Mouse (Mus musculus) kidney, embryonic 14.5 days (tissue): ENCODE results near the gene Adora1. TPM values are rescaled to one million over a fixed set of nuclear protein-coding genes. Genes with fewer than 3 reads are reported as not detected.

ENCODE experiments used
- ATAC-seq: fragments of 200-750 bp; cut with Nextera tagmentation; 2 replicates; pipeline ENCODE4 v1.8.0; 2017; ENCODE audit warnings: moderate number of reproducible peaks, mild to moderate bottlenecking, moderate TSS enrichment, moderate library complexity; ENCODE audit not compliant: low FRiP score, low TSS enrichment
- H3K27ac ChIP-seq: fragments of 300-500 bp; sonication (generic); 2 replicates; pipeline ENCODE4 v1.5.1; 2014; ENCODE audit warnings: low read depth, mild to moderate bottlenecking, low read length, moderate library complexity, mixed read lengths
- H3K27me3 ChIP-seq: fragments of 300-500 bp; sonication (generic); 2 replicates; pipeline ENCODE4 v1.6.1; 2014; ENCODE audit warnings: mild to moderate bottlenecking, low read length; ENCODE audit not compliant: control insufficient read depth, insufficient read depth
- H3K36me3 ChIP-seq: fragments of 300-500 bp; sonication (generic); 2 replicates; pipeline ENCODE4 v1.6.1; 2014; ENCODE audit warnings: low read length, mixed read lengths; ENCODE audit not compliant: control insufficient read depth, insufficient read depth
- H3K4me1 ChIP-seq: fragments of 300-500 bp; sonication (generic); 2 replicates; pipeline ENCODE4 v1.6.1; 2014; ENCODE audit warnings: low read length, mixed read lengths; ENCODE audit not compliant: control insufficient read depth, insufficient read depth
- H3K4me2 ChIP-seq: fragments of 300-500 bp; sonication (generic); replicated peaks from 2 replicates; pipeline ENCODE4 v1.6.1; 2014; ENCODE audit warnings: low read depth, mild to moderate bottlenecking, low read length
- H3K4me3 ChIP-seq: fragments of 300-500 bp; sonication (generic); 2 replicates; pipeline ENCODE4 v1.5.1; 2014; ENCODE audit warnings: mild to moderate bottlenecking, low read length
- H3K9ac ChIP-seq: fragments of 300-500 bp; sonication (generic); 2 replicates; pipeline ENCODE4 v1.6.1; 2014; ENCODE audit warnings: low read depth, mild to moderate bottlenecking, low read length, moderate library complexity
- H3K9me3 ChIP-seq: fragments of 300-500 bp; sonication (generic); 2 replicates; pipeline ENCODE4 v1.6.1; 2016; ENCODE audit warnings: low read length; ENCODE audit not compliant: control insufficient read depth
- WGBS: fragments of 180-500 bp; shearing (Covaris S2); extraction: QIAGEN DNeasy Blood & Tissue Kit; methylation state at CpG from one replicate; pipeline ENCODE4 v1.1.7; 2014; 5-methylcytosine and 5-hydroxymethylcytosine counted together
- polyA plus RNA-seq: library from polyadenylated mRNA; unstranded; fragments of >200 nt; fragmentation: Nextera tagmentation; extraction: Ambion mirVana; gene quantifications from 2 replicates; pipeline ENCODE4 v1.2.1, GENCODE M21; 2014

The Adora1 gene
- polyA plus RNA-seq, 1 experiment from 2014 or later: 3.2 TPM

DNA sequence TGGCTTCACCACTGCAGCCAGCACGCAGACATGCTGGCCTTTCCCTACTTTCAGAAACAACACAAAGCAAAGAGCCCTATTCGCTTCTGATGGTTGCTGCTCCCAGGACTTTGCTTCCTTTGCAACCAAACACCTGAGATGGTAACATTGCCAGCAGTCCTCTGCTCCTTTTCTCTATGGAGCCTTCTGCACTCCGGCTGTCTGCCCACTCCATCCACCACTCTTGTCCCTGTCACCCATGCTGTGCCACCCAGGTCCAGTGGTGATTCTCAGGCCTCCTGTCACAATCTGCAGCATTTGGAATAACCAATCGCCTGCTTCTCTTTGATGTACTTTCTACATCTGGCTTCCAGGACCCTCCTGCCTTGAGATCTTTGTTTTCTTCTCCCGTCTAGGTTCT is 9.9 kb downstream of the Adora1 start:
- no peak overlapping the region for H3K4me2 ChIP-seq
- no peak overlapping the region for H3K9ac ChIP-seq
- ATAC-seq: no peak
- H3K4me1 ChIP-seq: no peaks in the 10 kb centered on the region
- no peak overlapping the region for H3K27ac ChIP-seq
- no peaks in the 10 kb centered on the region for H3K36me3 ChIP-seq
- no peak overlapping the region for H3K4me3 ChIP-seq
- 91% methylated on average over 5 of the region's 5 CpGs for WGBS
- no peaks in the 10 kb centered on the region for H3K9me3 ChIP-seq
- no peaks in the 10 kb centered on the region for H3K27me3 ChIP-seq

GRCm38 (mm10) chr1:134224649-134225227 is 10.5 kb downstream of the Adora1 start:
- Histone ChIP-seq H3K4me2 (no peak overlapping the region), H3K9me3 (no peaks in the 10 kb centered on the region), H3K9ac (no peak overlapping the region), H3K27ac (no peak overlapping the region), H3K27me3 (no peaks in the 10 kb centered on the region), H3K4me3 (no peak overlapping the region), H3K4me1 (no peaks in the 10 kb centered on the region), H3K36me3 (no peaks in the 10 kb centered on the region)
- ATAC-seq: no peak
- WGBS: 83% methylated on average over 12 of the region's 12 CpGs

- Histone ChIP-seq H3K27me3 (no peaks in the 10 kb centered on the region), H3K4me2 (no peak overlapping the region), H3K4me3 (no peak overlapping the region), H3K36me3 (no peaks in the 10 kb centered on the region), H3K4me1 (no peaks in the 10 kb centered on the region), H3K9ac (no peak overlapping the region), H3K9me3 (no peaks in the 10 kb centered on the region), H3K27ac (no peak overlapping the region)
- WGBS: 44% methylated on average over 8 of the region's 8 CpGs
- ATAC-seq: peak; percentile 69; the same call in 1 of the 2 replicates
Observed at GRCm38 (mm10) chr1:134222122-134223055, 12.8 kb downstream of the Adora1 start.

DNA sequence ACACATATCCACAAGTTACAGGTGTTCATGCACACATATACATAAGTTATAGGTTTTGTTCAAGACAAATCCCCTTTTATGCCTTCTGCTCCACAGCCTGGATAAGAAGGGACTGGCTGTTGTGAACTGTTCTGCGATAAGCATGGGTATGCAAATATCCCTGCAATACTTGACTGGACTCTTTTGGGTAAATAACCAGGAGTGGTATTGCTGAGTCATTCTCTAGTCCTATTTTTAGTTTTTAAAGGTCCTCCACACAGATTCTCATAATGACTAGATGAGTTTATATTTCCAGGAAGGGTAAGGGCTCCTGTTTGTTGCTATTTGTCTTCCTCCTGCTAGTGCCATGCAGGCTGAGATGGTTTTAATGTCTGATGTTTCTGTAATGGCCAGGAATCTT is 14.1 kb downstream of the Adora1 start:
- Histone ChIP-seq H3K4me1 (no peaks in the 10 kb centered on the region), H3K4me2 (no peak overlapping the region), H3K27ac (no peak overlapping the region), H3K36me3 (no peaks in the 10 kb centered on the region), H3K9ac (no peak overlapping the region), H3K27me3 (no peaks in the 10 kb centered on the region), H3K9me3 (no peaks in the 10 kb centered on the region), H3K4me3 (no peak overlapping the region)
- no peak for ATAC-seq
- WGBS: 91% methylated on average over 1 of the region's 1 CpGs

DNA sequence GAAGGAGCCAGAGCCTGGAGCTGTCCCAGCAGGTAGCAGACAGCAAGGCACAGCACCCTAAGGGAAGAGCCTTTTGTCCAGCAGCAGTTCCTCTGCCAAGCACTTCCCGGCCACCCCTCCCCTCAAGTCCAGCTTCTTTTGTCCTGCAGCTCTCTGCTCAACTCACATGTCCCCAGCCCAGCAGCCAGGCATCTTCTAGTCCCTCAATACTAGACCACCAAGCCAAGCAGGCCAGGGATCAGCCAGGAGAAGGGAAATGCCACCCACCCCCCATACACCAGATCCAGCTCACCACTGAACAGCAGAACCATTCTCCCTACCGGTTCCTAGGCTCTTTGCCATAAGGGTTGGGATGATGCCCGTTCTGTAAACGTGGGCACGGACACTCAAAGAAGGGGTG is 15.6 kb downstream of the Adora1 start:
- Histone ChIP-seq H3K4me1 (peaks cover 8% of the 10 kb centered on the region; the same call in 1 of the 2 replicates), H3K9ac (no peak overlapping the region), H3K4me3 (no peak overlapping the region), H3K27ac (no peak overlapping the region), H3K36me3 (no peaks in the 10 kb centered on the region), H3K27me3 (no peaks in the 10 kb centered on the region), H3K9me3 (no peaks in the 10 kb centered on the region), H3K4me2 (no peak overlapping the region)
- WGBS: 86% methylated on average over 5 of the region's 5 CpGs
- no peak for ATAC-seq

DNA sequence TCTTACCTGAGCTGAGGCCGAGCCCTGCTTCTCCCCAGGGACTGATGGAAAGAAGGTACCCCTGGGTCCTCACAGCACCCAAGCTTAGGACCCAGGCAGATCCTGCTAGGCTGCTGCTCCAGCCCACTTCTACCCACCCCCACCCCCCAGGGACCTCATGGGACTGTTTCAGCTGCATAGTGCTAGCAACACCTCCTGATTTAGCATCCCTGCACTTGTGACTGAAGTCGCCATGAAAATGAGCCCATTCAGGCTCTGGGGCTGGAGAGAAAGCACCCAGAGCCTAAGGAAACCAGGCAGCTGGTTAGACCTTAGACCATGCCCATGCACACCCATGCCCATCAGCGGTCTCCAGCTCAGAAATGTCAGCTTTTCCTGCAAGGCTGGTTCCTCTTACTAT is 17.3 kb downstream of the Adora1 start:
- Histone ChIP-seq H3K4me2 (no peak overlapping the region), H3K4me1 (peaks cover 8% of the 10 kb centered on the region; the same call in 1 of the 2 replicates), H3K27me3 (no peaks in the 10 kb centered on the region), H3K4me3 (no peak overlapping the region), H3K9me3 (no peaks in the 10 kb centered on the region), H3K36me3 (no peaks in the 10 kb centered on the region), H3K27ac (no peak overlapping the region; the same call in 1 of the 2 replicates), H3K9ac (no peak overlapping the region)
- ATAC-seq: no peak
- 77% methylated on average over 3 of the region's 3 CpGs for WGBS

DNA sequence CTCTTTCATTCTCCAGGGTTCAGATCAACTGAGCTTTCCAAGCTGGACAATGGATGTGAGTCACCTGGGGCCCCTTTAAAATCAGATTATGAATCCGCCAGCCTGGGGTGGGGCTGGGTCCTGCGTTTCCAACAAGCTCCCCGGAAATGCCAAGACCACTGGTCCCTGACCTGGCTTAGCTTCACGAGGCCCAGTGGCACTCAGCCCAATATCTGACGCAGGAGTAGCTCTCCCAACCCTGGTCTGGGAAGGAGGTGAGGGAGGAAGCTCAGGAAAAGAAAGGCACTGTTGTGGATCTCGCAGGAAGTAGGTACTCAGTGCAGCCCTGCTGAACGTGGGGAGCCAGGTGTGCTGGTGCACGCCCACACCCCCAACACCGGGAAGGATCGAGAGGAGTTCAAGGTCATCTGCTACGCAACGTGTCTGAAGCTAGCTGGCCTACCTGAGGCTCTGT is 18.2 kb downstream of the Adora1 start:
- Histone ChIP-seq H3K27me3 (no peaks in the 10 kb centered on the region), H3K9me3 (no peaks in the 10 kb centered on the region), H3K36me3 (no peaks in the 10 kb centered on the region), H3K4me1 (peaks cover 16% of the 10 kb centered on the region), H3K9ac (no peak overlapping the region), H3K27ac (no peak overlapping the region), H3K4me3 (no peak overlapping the region), H3K4me2 (no peak overlapping the region)
- peak; percentile 37; the same call in 1 of the 2 replicates for ATAC-seq
- 52% methylated on average over 12 of the region's 12 CpGs for WGBS

GRCm38 (mm10) chr1:134216629-134216971 is 18.6 kb downstream of the Adora1 start:
- Histone ChIP-seq H3K4me1 (peaks cover 20% of the 10 kb centered on the region), H3K27me3 (no peaks in the 10 kb centered on the region), H3K4me3 (no peak overlapping the region), H3K36me3 (no peaks in the 10 kb centered on the region), H3K9me3 (no peaks in the 10 kb centered on the region), H3K27ac (no peak overlapping the region), H3K4me2 (no peak overlapping the region), H3K9ac (no peak overlapping the region)
- no peak for ATAC-seq
- 90% methylated on average over 2 of the region's 2 CpGs for WGBS
